Mouse (Mus musculus) limb, embryonic 11.5 days (tissue): ENCODE measurements at regions not wholly inside any gene's neighbourhood (a gene's known extent, or its start where the extent isn't known, plus 50 kb on each side); places are given as distances from the start of the nearest gene placed in this dataset.

Experiments used
- ATAC-seq: fragments of 200-750 bp; cut with Nextera tagmentation; 2 replicates; pipeline ENCODE4 v1.8.0; 2017; ENCODE audit warnings: low read depth; ENCODE audit not compliant: insufficient number of reproducible peaks, low FRiP score, low TSS enrichment
- DNase-seq: peaks from one replicate; pipeline ENCODE4 v3.0.0-alpha.2; 2015; ENCODE audit warnings: low spot score
- H3K27ac ChIP-seq: fragments of 300-500 bp; sonication (generic); replicated peaks from 2 replicates; pipeline ENCODE4 v1.5.1; 2014; ENCODE audit warnings: low read depth, mild to moderate bottlenecking, low read length
- H3K27me3 ChIP-seq: fragments of 300-500 bp; sonication (generic); 2 replicates; pipeline ENCODE4 v1.6.1; 2014; ENCODE audit warnings: mild to moderate bottlenecking, low read length, mixed read lengths; ENCODE audit not compliant: control insufficient read depth, insufficient read depth
- H3K36me3 ChIP-seq: fragments of 300-500 bp; sonication (generic); 2 replicates; pipeline ENCODE4 v1.6.1; 2014; ENCODE audit warnings: mild to moderate bottlenecking, low read length, moderate library complexity, mixed read lengths; ENCODE audit not compliant: control insufficient read depth, insufficient read depth
- H3K4me1 ChIP-seq: fragments of 300-500 bp; sonication (generic); 2 replicates; pipeline ENCODE4 v1.6.1; 2014; ENCODE audit warnings: low read length, mixed read lengths; ENCODE audit not compliant: control insufficient read depth, insufficient read depth
- H3K4me2 ChIP-seq: fragments of 300-500 bp; sonication (generic); 2 replicates; pipeline ENCODE4 v1.6.1; 2014; ENCODE audit warnings: low read depth, mild to moderate bottlenecking, moderate library complexity; ENCODE audit not compliant: severe bottlenecking
- H3K4me3 ChIP-seq: fragments of 300-500 bp; sonication (generic); 2 replicates; pipeline ENCODE4 v1.5.1; 2014; ENCODE audit warnings: low read depth, low read length
- H3K9ac ChIP-seq: fragments of 300-500 bp; sonication (generic); 2 replicates; pipeline ENCODE4 v1.6.1; 2014; ENCODE audit warnings: mild to moderate bottlenecking, low read length
- H3K9me3 ChIP-seq: fragments of 300-500 bp; sonication (generic); 2 replicates; pipeline ENCODE4 v1.6.1; 2016; ENCODE audit warnings: low read length; ENCODE audit not compliant: control insufficient read depth
- WGBS: fragments of 180-500 bp; shearing (Covaris S2); extraction: QIAGEN DNeasy Blood & Tissue Kit; methylation state at CpG from one replicate; pipeline ENCODE4 v1.1.7; 2014; 5-methylcytosine and 5-hydroxymethylcytosine counted together

GRCm38 (mm10) chr3:60901571-60901970 lies 101.0 kb upstream of the P2ry1 start:
- Histone ChIP-seq H3K27me3 (no peaks in the 10 kb centered on the region), H3K27ac (no peak overlapping the region)
- 88% methylated on average over 2 of the region's 2 CpGs for WGBS

DNA sequence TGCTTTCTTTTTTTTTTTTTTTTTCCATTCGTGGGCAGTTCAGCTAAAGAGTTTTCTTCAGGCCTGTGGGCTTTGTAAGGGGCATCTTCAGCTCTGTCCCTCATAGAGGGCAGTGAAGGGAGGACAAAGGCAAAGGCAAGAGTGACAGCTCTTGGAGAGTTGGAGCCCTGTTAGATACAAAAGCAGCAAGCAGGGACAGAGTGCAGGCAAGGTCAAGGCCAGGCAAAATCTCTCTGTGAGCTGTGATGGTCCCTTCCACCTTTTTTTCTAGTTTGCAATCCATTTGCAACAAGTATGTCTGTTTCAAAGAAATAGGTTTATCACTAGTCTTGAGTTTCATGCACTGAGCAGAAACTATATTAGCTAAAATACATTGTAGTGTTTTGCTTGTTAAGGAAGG lies 86.2 kb upstream of the P2ry1 start:
- 60% methylated on average over 1 of the region's 1 CpGs for whole genome bisulfite sequencing
- H3K4me2 ChIP-seq = no peak overlapping the region
- no peaks in the 10 kb centered on the region for H3K27me3 ChIP-seq
- no peak overlapping the region for H3K9ac ChIP-seq
- DNase-seq = no peak
- no peak for ATAC-seq
- H3K4me1 ChIP-seq = no peaks in the 10 kb centered on the region
- H3K27ac ChIP-seq = no peak overlapping the region
- H3K9me3 ChIP-seq = no peaks in the 10 kb centered on the region
- no peaks in the 10 kb centered on the region for H3K36me3 ChIP-seq
- no peak overlapping the region for H3K4me3 ChIP-seq

More at GRCm38 (mm10) chr3:60901571-60901970, 101.0 kb upstream of the P2ry1 start:
- no peak overlapping the region for H3K4me3 ChIP-seq
- no peak overlapping the region for H3K4me2 ChIP-seq
- no peak for DNase-seq
- ATAC-seq = no peak
- no peaks in the 10 kb centered on the region for H3K4me1 ChIP-seq
- no peaks in the 10 kb centered on the region for H3K36me3 ChIP-seq
- no peaks in the 10 kb centered on the region for H3K9me3 ChIP-seq
- no peak overlapping the region for H3K9ac ChIP-seq

- Histone ChIP-seq H3K4me2 (no peak overlapping the region), H3K9me3 (no peaks in the 10 kb centered on the region), H3K36me3 (no peaks in the 10 kb centered on the region), H3K4me1 (no peaks in the 10 kb centered on the region), H3K4me3 (no peak overlapping the region), H3K27me3 (no peaks in the 10 kb centered on the region), H3K9ac (no peak overlapping the region), H3K27ac (no peak overlapping the region)
- DNase-seq (no peak), ATAC-seq (no peak)
- 71% methylated on average over 3 of the region's 3 CpGs for WGBS
Measured at GRCm38 (mm10) chr3:60917271-60917670, 85.3 kb upstream of the P2ry1 start.

- H3K4me2 ChIP-seq = no peak overlapping the region
- H3K9ac ChIP-seq = no peak overlapping the region
- H3K4me1 ChIP-seq = no peaks in the 10 kb centered on the region
- WGBS = 92% methylated on average over 9 of the region's 9 CpGs
- no peak overlapping the region for H3K4me3 ChIP-seq
- no peak for DNase-seq
- ATAC-seq = no peak
- H3K27me3 ChIP-seq = no peaks in the 10 kb centered on the region
- no peaks in the 10 kb centered on the region for H3K36me3 ChIP-seq
- no peaks in the 10 kb centered on the region for H3K9me3 ChIP-seq
- H3K27ac ChIP-seq = no peak overlapping the region
Measured at GRCm38 (mm10) chr3:60926024-60926547, 76.5 kb upstream of the P2ry1 start.

DNA sequence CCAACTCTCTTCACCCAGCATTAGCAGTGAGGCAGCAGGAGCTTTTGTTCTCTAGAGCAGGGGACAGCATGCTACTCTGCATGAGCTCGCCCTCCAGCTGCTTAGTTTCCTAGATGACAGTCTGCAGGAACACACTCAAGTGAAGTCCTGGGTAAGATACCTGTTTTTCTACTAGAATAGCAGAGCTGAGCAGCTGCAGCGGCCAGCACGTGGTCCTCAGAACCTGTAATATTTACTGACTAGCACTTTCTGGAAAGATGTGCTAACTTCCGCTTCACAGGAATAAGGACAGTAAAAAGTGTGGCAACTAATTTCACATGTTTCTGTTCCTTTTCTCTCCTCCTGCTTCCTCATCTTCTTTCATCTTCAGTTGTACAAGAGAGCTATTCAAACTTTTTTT lies 73.7 kb upstream of the P2ry1 start:
- no peak overlapping the region for H3K4me3 ChIP-seq
- H3K9ac ChIP-seq = no peak overlapping the region
- WGBS = 48% methylated on average over 4 of the region's 4 CpGs
- no peak for DNase-seq
- no peak overlapping the region for H3K4me2 ChIP-seq
- H3K27me3 ChIP-seq = no peaks in the 10 kb centered on the region
- H3K36me3 ChIP-seq = no peaks in the 10 kb centered on the region
- H3K27ac ChIP-seq = no peak overlapping the region
- H3K4me1 ChIP-seq = no peaks in the 10 kb centered on the region
- ATAC-seq = no peak
- H3K9me3 ChIP-seq = no peaks in the 10 kb centered on the region

DNA sequence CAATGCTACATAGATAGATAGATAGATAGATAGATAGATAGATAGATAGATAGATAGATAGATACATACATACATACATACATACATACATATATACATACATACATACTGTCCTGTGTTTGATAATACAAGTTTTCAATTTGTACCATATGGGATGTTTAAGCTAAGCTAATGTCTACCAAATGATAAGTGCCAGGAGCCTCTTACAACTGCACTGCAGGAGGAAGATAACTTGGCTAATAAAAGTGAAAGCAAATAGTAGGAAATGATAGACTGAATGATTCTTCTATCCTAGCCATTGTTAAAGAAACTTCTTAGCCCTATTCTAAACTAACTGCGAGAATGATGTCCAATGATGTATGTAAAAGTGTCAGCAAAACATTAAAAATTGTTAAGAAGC lies 68.1 kb upstream of the P2ry1 start:
- WGBS = 79% methylated on average over 1 of the region's 1 CpGs
- Histone ChIP-seq H3K9ac (no peak overlapping the region), H3K27ac (no peak overlapping the region), H3K4me3 (no peak overlapping the region), H3K4me1 (no peaks in the 10 kb centered on the region), H3K9me3 (no peaks in the 10 kb centered on the region), H3K27me3 (no peaks in the 10 kb centered on the region), H3K36me3 (no peaks in the 10 kb centered on the region), H3K4me2 (no peak overlapping the region)
- no peak for DNase-seq
- no peak for ATAC-seq

DNA sequence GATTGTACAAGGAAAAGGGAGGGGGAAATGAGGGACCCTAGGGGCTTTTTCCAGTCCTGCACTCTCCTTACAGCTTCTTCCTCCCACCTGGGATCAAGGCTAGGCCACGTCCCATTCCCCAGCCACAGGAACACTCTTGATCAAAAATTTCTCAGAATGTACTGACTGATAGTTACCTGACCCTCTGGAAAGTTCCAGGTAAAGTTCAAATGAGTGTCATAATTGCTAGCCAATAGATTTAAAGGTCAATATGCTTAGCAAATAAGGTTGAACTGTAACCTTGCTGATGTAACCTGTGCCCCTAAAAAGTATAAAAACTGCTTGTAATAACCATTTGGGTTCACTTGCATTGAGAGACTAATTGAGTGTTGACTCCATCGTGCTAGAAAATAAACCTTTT lies 61.1 kb upstream of the P2ry1 start:
- DNase-seq (no peak), ATAC-seq (no peak)
- H3K4me3 ChIP-seq = no peak overlapping the region
- H3K4me1 ChIP-seq = no peaks in the 10 kb centered on the region
- H3K9me3 ChIP-seq = no peaks in the 10 kb centered on the region
- 82% methylated on average over 2 of the region's 2 CpGs for WGBS
- no peak overlapping the region for H3K4me2 ChIP-seq
- no peaks in the 10 kb centered on the region for H3K27me3 ChIP-seq
- H3K27ac ChIP-seq = no peak overlapping the region
- no peak overlapping the region for H3K9ac ChIP-seq
- no peaks in the 10 kb centered on the region for H3K36me3 ChIP-seq

DNA sequence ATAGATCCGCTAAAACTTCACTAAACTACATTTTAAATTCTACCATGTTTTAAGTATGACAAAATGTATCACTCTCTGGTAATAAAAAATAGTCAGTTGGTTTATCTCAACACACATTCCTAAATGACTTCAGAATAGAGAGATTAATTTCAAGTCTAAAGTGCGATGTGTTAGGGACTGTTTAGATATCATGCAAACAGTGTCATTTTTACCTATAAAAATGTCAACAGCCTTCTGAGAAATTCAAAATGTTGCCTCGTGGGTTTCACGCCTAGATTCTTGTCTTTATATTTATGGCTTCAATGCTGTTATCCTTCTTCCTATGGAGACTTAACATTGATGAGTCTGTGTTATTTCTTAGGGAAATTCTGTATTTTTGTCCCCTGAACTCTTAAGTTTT lies 53.7 kb upstream of the P2ry1 start:
- H3K27me3 ChIP-seq = no peaks in the 10 kb centered on the region
- H3K9me3 ChIP-seq = no peaks in the 10 kb centered on the region
- no peak overlapping the region for H3K9ac ChIP-seq
- no peak overlapping the region for H3K4me2 ChIP-seq
- no peaks in the 10 kb centered on the region for H3K36me3 ChIP-seq
- ATAC-seq (no peak), DNase-seq (no peak)
- 83% methylated on average over 4 of the region's 4 CpGs for WGBS
- no peak overlapping the region for H3K27ac ChIP-seq
- H3K4me1 ChIP-seq = no peaks in the 10 kb centered on the region
- H3K4me3 ChIP-seq = no peak overlapping the region
